Mouse (Mus musculus) hindbrain, embryonic 11.5 days (tissue): ENCODE measurements around the gene Kbtbd3. TPM values are rescaled to one million over a fixed set of nuclear protein-coding genes. Genes with fewer than 3 reads are reported as not detected.

Experiments used
- ATAC-seq: fragments of 200-750 bp; cut with Nextera tagmentation; 2 replicates; pipeline ENCODE4 v1.8.0; 2017; ENCODE audit warnings: mild to moderate bottlenecking, moderate TSS enrichment, moderate library complexity; ENCODE audit not compliant: low FRiP score
- DNase-seq: peaks from one replicate; pipeline ENCODE4 v3.0.0-alpha.2; 2015; ENCODE audit warnings: low spot score
- H3K27ac ChIP-seq: fragments of 300-500 bp; sonication (generic); 2 replicates; pipeline ENCODE4 v1.5.1; 2014; ENCODE audit warnings: mild to moderate bottlenecking, low read depth, low read length
- H3K27me3 ChIP-seq: fragments of 300-500 bp; sonication (generic); 2 replicates; pipeline ENCODE4 v1.6.1; 2014; ENCODE audit warnings: mild to moderate bottlenecking, low read length, moderate library complexity, mixed read lengths; ENCODE audit not compliant: control insufficient read depth, insufficient read depth
- H3K36me3 ChIP-seq: fragments of 300-500 bp; sonication (generic); 2 replicates; pipeline ENCODE4 v1.6.1; 2014; ENCODE audit warnings: mild to moderate bottlenecking, low read length, moderate library complexity, mixed read lengths; ENCODE audit not compliant: control insufficient read depth, insufficient read depth
- H3K4me1 ChIP-seq: fragments of 300-500 bp; sonication (generic); replicated peaks from 2 replicates; pipeline ENCODE4 v1.6.1; 2014; ENCODE audit warnings: low read length, mixed read lengths; ENCODE audit not compliant: control insufficient read depth, insufficient read depth
- H3K4me2 ChIP-seq: fragments of 300-500 bp; sonication (generic); replicated peaks from 2 replicates; pipeline ENCODE4 v1.6.1; 2014; ENCODE audit warnings: mild to moderate bottlenecking, low read depth, low read length
- H3K4me3 ChIP-seq: fragments of 300-500 bp; sonication (generic); 2 replicates; pipeline ENCODE4 v1.5.1; 2014; ENCODE audit warnings: low read depth, low read length
- H3K9ac ChIP-seq: fragments of 300-500 bp; sonication (generic); 2 replicates; pipeline ENCODE4 v1.6.1; 2014; ENCODE audit warnings: low read depth, low read length
- H3K9me3 ChIP-seq: fragments of 300-500 bp; sonication (generic); 2 replicates; pipeline ENCODE4 v1.6.1; 2016; ENCODE audit warnings: low read length; ENCODE audit not compliant: control insufficient read depth
- WGBS: fragments of 180-500 bp; shearing (Covaris S2); extraction: QIAGEN DNeasy Blood & Tissue Kit; methylation state at CpG from one replicate; pipeline ENCODE4 v1.1.7; 2014; 5-methylcytosine and 5-hydroxymethylcytosine counted together
- polyA plus RNA-seq: library from polyadenylated mRNA; unstranded; fragments of >200 nt; fragmentation: Nextera tagmentation; extraction: Ambion mirVana; gene quantifications from 2 replicates; pipeline ENCODE4 v1.2.1, GENCODE M21; 2014

Gene Kbtbd3
- 8.1 and 9.2 TPM in 2 replicates for polyA plus RNA-seq

DNA sequence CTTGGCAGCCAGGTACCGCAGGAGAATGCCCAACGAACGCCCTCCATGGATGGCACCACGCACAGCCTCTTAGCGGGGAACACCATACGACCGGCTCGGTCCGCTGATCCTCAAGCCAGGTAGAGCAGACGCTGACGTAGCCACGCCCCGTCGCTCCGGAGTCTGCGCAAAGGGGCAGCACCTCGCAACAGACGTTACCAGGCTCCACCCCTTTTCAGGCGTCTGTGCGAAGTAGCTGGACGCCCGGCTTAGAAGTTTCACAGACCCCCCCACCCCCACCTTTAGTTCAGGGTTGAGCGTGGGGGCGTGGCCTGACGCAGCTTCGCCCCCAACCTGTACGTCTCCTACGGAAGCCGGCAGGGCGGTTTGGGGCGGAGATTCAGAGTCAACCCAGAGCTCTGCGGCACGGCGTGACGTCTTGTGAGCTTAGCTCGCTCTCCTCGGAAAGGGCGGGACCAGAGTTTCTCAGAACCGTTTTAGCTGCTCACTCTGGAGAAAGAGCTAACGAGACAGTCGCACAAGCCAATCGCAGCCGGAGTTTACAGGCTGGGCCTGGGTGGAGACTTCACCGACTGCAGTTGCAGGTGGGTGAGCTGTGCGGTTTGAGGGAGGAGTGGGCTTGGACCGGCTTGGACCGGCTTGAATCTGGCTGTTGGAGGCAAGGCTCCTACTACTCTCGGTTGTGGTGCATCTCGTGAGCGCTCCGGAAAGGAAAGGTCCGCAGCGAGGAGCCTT lies at the start of gene Kbtbd3, which contains the start of gene Aasdhppt:
Kbtbd3 (plus strand) TSS at position 483 of the 735 bp plus-strand sequence.
Aasdhppt (minus strand) TSS at position 121 of the 735 bp plus-strand sequence.
- Histone ChIP-seq H3K4me2 (peak within 1 kb of the TSS; percentile 40), H3K9me3 (no peaks in the 10 kb centered on the region), H3K27ac (peak within 1 kb of the TSS; percentile 85), H3K9ac (peak within 1 kb of the TSS; percentile 72), H3K4me1 (no peaks in the 10 kb centered on the region), H3K36me3 (no peaks in the 10 kb centered on the region), H3K4me3 (peak within 1 kb of the TSS; percentile 52), H3K27me3 (no peaks in the 10 kb centered on the region)
- WGBS: under 1% methylated on average over 53 of the region's 53 CpGs
- peak; percentile 98 for ATAC-seq
- peak; percentile 98 for DNase-seq

DNA sequence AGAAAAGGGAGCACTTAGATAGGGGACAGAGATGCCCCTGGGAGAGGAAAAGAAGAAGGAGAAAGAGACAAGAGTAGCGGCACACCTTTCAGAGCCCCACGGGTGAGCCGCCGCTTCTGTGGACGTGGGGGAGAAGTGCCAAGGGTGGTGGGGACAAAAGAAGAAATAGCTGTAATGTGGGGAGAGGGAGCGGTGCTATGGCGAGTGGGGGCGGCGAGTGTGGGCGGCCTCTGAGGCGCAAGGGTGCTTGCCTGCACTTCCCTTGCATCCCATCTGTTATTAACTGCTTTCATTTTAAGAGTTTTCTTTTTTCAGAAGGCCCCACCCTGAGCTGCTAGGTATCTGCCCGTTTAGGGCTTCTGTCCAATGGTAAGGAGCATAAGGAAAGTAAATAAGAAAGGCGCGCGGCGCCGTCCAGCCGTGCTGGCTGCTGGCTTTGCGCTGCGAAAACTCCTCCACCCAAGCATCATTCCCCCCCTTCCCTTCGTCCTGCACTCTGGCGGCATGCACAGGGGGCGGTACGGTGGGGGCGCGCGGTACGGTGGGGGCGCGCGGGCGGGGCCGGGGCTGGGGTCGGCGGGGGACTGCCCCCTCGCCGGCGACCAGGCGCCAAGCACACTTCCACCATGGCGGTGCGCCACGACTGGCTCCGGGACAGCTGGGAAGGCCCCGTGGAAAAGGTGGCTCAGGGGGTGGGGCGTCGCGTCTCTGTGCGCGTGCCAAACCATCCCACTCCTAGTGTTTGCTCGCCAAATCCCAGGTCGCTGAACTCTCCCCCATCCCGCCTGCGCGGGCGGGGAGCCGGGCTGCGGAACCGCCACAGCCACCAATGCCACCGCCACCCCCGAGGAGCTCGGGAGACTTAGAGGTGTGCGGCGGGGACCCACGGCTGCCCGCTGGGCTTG lies 49.5 kb upstream of the Kbtbd3 start:
- no peaks in the 10 kb centered on the region for H3K27me3 ChIP-seq
- 0 out of 2 replicates have a peak, but pooled peaks cover 8% of the 10 kb centered on the region for H3K9me3 ChIP-seq
- H3K36me3 ChIP-seq: no peaks in the 10 kb centered on the region
- 54% methylated on average over 57 of the region's 65 CpGs for WGBS
- peak overlapping the region; percentile 22 for H3K4me3 ChIP-seq
- H3K4me1 ChIP-seq: no peaks in the 10 kb centered on the region
- no peak overlapping the region for H3K27ac ChIP-seq
- no peak overlapping the region for H3K4me2 ChIP-seq
- ATAC-seq: peak; percentile 69
- H3K9ac ChIP-seq: no peak overlapping the region
- peak; percentile 93 for DNase-seq

DNA sequence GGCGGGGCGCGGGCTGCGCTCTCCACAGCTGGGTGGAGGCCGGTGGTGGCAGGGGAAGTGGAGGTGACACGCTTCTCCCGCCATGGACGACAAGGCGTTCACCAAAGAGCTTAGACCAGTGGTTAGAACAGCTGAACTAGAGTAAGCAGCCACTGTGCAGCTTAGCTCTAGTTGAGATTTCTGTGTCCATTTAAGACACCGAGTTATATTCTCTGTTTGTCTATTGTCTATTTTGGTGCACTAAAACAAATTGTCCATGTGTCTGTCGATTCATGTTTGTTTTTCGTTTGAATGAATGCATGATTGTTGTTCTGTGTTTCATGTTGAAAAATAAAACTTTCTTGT lies 48.9 kb upstream of the Kbtbd3 start:
- peak overlapping the region; percentile 22; the same call in 1 of the 2 replicates for H3K4me3 ChIP-seq
- no peaks in the 10 kb centered on the region for H3K36me3 ChIP-seq
- no peaks in the 10 kb centered on the region for H3K4me1 ChIP-seq
- H3K4me2 ChIP-seq: no peak overlapping the region
- 64% methylated on average over 12 of the region's 12 CpGs for WGBS
- H3K27ac ChIP-seq: no peak overlapping the region
- H3K9me3 ChIP-seq: 0 out of 2 replicates have a peak, but pooled peaks cover 8% of the 10 kb centered on the region
- ATAC-seq: no peak
- H3K27me3 ChIP-seq: no peaks in the 10 kb centered on the region
- DNase-seq: no peak
- H3K9ac ChIP-seq: no peak overlapping the region

DNA sequence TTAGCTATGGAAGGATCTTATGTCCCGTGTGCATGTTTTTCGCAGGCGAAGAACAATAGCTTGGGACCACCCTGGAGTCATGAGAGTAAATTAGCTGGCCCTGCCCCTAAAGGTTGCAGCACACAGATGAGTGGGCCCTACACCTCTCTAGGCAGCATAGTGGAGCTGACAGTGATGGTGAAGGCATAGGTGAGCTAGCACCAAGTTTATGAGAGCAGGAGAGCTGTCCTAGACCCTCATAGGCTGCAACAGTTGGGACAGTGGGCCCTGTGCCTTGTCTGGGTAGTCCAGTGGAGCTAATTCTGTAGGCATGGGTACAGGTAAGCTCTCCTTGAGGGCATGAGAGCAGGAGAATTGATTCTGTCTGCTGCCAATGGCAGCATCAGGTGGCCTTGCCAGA lies 42.8 kb upstream of the Kbtbd3 start:
- H3K27me3 ChIP-seq: no peaks in the 10 kb centered on the region
- no peaks in the 10 kb centered on the region for H3K36me3 ChIP-seq
- ATAC-seq (no peak), DNase-seq (no peak)
- H3K4me1 ChIP-seq: no peaks in the 10 kb centered on the region
- H3K4me2 ChIP-seq: no peak overlapping the region
- no peak overlapping the region for H3K9ac ChIP-seq
- no peaks in the 10 kb centered on the region for H3K9me3 ChIP-seq
- WGBS: 94% methylated on average over 3 of the region's 3 CpGs
- H3K27ac ChIP-seq: no peak overlapping the region
- H3K4me3 ChIP-seq: no peak overlapping the region

DNA sequence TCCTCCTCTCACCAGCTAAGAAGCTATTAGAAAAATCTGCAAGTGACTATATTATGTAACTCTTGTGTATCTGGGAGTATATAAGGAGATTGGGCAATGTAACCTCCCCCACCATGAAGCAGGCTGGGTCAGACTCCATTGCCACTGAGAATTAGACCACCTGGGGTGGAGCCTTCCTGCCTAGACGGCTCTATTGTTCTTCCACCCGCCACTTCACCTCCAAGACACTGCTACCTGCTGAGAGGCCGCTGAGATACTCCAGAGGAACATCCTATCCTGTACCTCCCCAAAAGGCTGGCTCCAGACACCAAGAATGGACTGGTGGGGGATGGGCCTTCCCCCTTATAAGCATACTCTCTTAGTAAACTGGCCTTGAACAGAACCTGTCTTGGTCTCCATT lies 25.8 kb upstream of the Kbtbd3 start:
- no peak overlapping the region for H3K27ac ChIP-seq
- H3K4me3 ChIP-seq: no peak overlapping the region
- ATAC-seq (no peak), DNase-seq (no peak)
- no peak overlapping the region for H3K4me2 ChIP-seq
- no peak overlapping the region for H3K9ac ChIP-seq
- no peaks in the 10 kb centered on the region for H3K4me1 ChIP-seq
- no peaks in the 10 kb centered on the region for H3K9me3 ChIP-seq
- H3K27me3 ChIP-seq: no peaks in the 10 kb centered on the region
- H3K36me3 ChIP-seq: no peaks in the 10 kb centered on the region
- WGBS: 15% methylated on average over 3 of the region's 3 CpGs

DNA sequence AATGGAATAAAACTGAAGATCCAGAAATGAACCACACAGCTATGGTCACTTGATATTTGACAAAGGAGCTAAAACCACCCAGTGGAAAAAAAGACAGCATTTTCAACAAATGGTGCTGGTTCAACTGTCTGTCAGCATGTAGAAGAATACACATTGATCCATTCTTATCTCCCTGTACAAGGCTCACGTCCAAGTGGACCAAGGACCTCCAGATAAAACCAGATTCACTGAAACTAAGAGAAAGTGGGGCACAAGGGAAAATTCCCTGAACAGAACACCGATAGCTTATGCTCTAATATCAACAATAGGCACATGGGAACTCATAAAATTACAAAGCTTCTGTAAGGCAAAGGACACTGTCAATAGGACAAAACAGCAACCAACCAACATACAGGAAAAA lies 9.2 kb upstream of the Kbtbd3 start:
- no peak overlapping the region for H3K4me3 ChIP-seq
- DNase-seq: no peak
- H3K4me1 ChIP-seq: no peaks in the 10 kb centered on the region
- H3K9me3 ChIP-seq: no peaks in the 10 kb centered on the region
- H3K27ac ChIP-seq: no peak overlapping the region
- H3K27me3 ChIP-seq: no peaks in the 10 kb centered on the region
- 92% methylated on average over 2 of the region's 2 CpGs for WGBS
- H3K4me2 ChIP-seq: no peak overlapping the region
- ATAC-seq: no peak
- H3K9ac ChIP-seq: no peak overlapping the region
- no peaks in the 10 kb centered on the region for H3K36me3 ChIP-seq

DNA sequence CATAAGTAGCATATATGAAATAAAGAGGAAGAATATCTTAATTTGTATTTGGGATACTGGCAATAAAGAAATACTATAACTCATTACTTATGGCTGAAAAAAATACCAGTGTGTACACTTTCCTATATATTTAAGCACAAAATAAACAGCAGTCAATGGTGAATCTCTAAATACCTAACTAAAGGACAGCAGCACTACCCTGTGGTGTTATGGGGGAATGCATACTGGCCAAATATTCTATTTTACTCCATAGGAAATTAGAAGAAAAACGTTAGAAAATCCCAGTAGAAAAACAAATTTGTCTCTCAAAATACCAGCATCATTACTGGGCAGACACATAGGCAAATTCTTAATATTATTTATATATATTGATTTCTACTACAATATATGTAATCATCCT lies 4.8 kb upstream of the Kbtbd3 start:
- no peaks in the 10 kb centered on the region for H3K4me1 ChIP-seq
- no peak for DNase-seq
- no peaks in the 10 kb centered on the region for H3K36me3 ChIP-seq
- H3K4me2 ChIP-seq: no peak overlapping the region
- H3K27me3 ChIP-seq: no peaks in the 10 kb centered on the region
- H3K27ac ChIP-seq: no peak overlapping the region
- H3K9ac ChIP-seq: no peak overlapping the region
- no peaks in the 10 kb centered on the region for H3K9me3 ChIP-seq
- 72% methylated on average over 1 of the region's 1 CpGs for WGBS
- H3K4me3 ChIP-seq: no peak overlapping the region
- no peak for ATAC-seq

DNA sequence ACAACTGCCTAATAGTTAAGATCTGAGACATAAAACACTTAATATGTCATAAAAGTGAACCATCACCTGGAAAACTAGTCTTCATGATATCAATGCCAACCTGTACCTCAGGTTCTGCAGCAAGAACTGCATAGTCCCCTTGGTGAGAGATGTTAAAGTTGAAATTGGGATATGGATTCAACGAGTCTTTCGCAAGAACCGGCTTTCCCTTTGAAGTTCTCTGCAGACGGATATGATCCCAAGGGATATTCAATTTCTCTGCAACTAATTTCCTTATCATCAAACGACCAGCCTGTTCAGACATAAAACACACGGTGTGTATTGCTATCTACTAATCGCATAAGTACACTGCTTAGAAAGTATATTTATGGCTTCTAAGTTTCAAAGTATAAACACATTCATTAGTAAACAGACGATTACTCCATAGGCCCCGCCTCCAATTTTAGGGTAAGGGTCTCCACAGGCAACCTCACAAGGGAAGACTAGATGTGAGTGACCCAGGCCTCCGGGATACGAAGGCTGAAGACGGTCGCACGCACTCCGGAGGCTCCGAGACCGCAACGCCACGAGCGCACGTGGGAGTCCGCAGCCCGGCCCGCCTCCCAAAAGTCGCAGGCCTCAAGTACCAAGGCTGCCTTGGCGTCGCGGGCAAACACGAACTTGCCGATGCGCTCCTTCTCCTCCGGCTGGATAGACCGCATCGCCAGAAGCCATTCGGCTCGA lies 844 bp upstream of the Kbtbd3 start:
- ATAC-seq: peak; percentile 60; the same call in 1 of the 2 replicates
- Histone ChIP-seq H3K27ac (0 out of 2 replicates have a peak overlapping the region, but pooled peaks have one; percentile 17), H3K4me1 (no peaks in the 10 kb centered on the region), H3K36me3 (no peaks in the 10 kb centered on the region), H3K27me3 (no peaks in the 10 kb centered on the region), H3K4me2 (peak overlapping the region; percentile 37), H3K9ac (peak overlapping the region; percentile 72), H3K4me3 (peak overlapping the region; percentile 52), H3K9me3 (no peaks in the 10 kb centered on the region)
- WGBS: under 1% methylated on average over 36 of the region's 36 CpGs
- no peak for DNase-seq
